Mouse (Mus musculus) 3T3-L1 (cell line): ENCODE measurements around the gene Tbcb.
"Not testable (repeated sequence)": the region's sequence is repeated elsewhere in the genome, so short reads cannot be mapped to it uniquely, and the experiment has no call there.

Experiments
- DNase-seq: peaks from one replicate; pipeline ENCODE4 v3.0.0-alpha.2; 2015; ENCODE audit warnings: low read depth, low spot score

The Tbcb gene

DNA sequence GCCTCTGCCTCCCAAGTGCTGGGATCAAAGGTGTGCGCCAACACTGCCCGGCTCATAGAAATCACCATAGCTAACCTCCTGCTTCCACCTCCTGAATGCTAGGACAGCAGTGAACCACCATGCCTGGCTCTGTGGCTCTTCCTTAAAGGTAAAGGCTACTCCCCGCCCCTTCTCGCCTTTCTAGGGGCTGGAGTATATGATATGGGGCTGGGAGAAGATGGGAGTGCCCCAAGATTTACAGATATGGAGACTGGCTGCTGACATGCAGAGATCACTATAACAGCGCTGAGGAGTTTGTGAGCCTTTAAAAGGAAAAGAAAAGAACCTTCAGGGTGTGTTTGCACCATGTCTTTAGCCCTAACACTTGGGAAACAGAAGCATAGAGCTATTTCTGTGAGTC is 9.9 kb downstream of the Tbcb start:
- no peak for DNase-seq

DNA sequence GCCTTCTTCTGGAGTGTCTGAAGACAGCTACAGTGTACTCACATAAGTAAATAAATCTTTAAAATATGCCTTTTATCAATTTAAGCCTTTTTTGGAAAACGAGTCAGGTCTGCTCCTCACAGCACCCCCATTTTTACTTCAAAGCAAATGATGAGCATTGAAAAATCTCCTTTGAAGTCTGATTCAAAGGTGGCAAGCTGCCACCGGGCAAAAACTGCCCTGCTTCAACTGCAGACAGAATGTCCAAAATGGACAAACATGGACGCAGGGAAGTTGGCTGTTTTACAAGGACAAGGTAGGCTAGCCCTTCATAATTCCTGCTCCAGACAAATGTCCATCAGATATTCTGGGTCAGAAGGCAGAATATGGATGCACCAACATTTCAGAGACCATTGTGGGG is 10.6 kb downstream of the Tbcb start:
- no peak for DNase-seq

DNA sequence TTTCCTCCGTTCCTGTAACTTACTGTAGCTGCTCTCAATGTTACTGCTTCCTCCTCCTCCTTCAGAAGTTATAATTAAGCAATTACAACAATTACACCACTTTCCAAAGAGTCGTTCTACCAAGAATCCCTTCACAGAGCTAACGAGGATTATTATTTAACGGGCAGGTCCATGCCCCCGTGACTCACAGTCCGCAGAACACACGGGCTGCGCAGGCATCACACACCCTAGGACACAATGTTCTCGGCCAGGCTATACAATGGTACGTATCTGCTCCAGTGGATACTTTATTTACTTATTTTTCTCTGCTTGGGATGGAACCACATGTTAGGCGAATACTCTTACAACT is 12.1 kb downstream of the Tbcb start:
- DNase-seq = no peak

GRCm38 (mm10) chr7:30219293-30220007 is 12.6 kb downstream of the Tbcb start:
- no peak for DNase-seq

- DNase-seq = no peak
These were observed 14.8 kb downstream of the Tbcb start for GRCm38 (mm10) chr7:30217277-30217676.

DNA sequence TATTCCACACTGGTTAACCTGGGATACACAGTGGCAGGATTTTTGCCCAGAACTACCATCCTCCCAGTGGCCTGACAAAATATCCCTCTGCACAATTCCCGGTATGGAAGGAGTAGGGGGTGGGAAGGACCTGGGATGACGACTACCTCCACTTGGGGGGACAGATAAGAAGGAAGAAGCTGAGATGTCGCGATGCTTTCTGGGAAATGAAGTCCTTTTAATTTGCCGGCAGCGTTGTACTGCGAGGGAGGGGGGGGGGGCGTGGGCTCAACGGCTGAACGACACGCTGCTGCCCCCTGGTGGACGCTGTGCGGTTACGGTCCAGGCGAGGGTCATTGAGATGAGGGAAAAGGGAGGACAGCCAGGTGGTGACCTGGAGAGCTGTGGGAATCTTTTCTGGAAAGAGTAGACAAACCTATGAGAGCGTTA is 15.3 kb downstream of the Tbcb start:
- peak; percentile 84 for DNase-seq

- DNase-seq = no peak
These were observed 16.2 kb downstream of the Tbcb start for GRCm38 (mm10) chr7:30215875-30216274.

- no peak for DNase-seq
These were observed 18.2 kb downstream of the Tbcb start for GRCm38 (mm10) chr7:30213881-30214280.

GRCm38 (mm10) chr7:30211025-30211424 is 21.0 kb downstream of the Tbcb start:
- DNase-seq = no peak

DNA sequence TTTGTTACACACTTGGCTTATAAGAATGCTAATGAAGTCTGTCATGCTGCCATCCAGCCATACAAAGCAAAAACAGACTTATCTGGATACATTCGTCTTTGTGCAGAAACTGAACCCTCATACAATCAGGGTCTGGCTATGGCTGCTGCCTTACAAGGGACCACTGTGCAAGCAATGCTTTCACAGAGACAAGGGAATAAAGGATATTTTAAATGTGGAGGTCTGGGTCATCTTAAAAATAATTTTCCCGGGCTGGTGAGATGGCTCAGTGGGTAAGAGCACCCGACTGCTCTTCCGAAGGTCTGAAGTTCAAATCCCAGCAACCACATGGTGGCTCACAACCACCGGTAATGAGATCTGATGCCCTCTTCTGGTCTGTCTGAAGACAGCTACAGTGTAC is 25.7 kb downstream of the Tbcb start:
- DNase-seq = not testable (repeated sequence)

- peak; percentile 76 for DNase-seq
These were observed 26.7 kb downstream of the Tbcb start for GRCm38 (mm10) chr7:30205383-30205782.

GRCm38 (mm10) chr7:30204380-30204779 is 27.7 kb downstream of the Tbcb start:
- no peak for DNase-seq

GRCm38 (mm10) chr7:30202895-30203690 is 29.0 kb downstream of the Tbcb start:
- peak; percentile 74 for DNase-seq

DNA sequence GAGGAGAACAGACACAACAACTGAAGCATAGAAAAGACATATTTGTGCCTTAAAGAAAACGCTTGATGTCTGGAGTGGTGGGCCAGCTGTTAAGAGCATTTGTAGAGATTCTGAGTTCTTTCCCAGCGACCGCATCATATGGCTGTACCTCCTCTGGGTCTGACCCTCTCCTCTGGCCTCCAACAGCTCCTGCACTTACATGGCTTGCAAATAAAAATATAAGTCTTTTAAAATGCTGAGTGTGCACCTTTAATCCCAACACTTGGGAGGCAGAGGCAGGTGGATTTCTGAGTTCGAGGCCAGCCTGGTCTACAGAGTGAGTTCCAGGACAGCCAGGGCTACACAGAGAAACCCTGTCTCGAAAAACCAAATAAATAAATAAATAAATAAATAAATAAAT is 31.4 kb downstream of the Tbcb start:
- DNase-seq = not testable (repeated sequence)

DNA sequence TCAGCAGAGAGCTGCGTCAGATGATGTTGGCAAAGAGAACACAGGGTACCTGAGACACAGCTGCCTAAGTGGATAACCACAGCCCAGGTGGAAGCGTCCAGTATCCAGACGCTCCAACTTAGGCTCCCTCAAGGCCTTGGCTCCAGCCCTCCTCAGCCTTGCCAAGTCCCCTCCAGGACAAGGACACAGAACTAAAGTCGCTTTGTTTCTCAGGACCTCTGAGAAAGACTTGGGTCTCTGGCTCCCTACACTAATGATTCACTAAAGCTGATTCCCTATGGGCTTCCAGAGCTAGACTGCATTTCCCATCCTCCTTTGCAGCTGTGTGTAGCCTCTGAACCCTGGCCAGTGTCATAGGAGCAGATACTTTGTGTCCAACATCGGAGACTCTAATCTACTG is 31.9 kb downstream of the Tbcb start:
- no peak for DNase-seq

DNA sequence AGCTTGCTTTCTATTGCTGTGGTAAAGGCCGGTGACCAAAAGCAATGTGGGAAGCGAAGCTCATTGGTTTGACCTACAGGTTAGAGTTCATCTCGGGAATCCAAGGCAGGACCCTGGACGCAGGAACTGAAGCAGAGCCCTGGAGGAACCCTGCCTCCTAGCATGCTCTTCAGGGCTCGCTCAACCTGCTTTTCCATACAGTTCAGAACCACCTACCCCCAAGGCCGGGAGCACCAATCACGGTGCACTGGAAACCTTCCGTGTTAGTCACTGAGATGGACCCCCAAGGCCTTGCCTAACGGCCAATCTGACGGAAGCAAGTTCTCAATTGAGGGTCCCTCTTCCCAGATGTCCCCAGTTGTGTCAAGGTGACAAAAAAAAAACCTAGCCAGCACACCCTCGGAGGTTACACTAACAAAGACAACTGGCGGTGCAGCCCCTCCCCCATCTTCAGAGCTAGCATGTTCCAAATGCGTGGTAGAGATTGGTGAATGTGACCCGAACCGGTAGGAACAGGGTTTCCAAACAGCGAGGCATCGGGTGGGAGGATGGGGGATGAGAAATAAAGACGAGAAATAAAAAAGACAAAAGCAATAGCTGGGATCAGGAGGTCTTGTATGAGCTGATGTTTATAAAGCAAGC is 32.5 kb downstream of the Tbcb start:
- no peak for DNase-seq

- peak; percentile 87 for DNase-seq
These were observed 33.5 kb downstream of the Tbcb start, which contains the start of gene Capns1 for GRCm38 (mm10) chr7:30198481-30198971. Gene Capns1, minus strand, starts transcription at chr7:30198811.

DNA sequence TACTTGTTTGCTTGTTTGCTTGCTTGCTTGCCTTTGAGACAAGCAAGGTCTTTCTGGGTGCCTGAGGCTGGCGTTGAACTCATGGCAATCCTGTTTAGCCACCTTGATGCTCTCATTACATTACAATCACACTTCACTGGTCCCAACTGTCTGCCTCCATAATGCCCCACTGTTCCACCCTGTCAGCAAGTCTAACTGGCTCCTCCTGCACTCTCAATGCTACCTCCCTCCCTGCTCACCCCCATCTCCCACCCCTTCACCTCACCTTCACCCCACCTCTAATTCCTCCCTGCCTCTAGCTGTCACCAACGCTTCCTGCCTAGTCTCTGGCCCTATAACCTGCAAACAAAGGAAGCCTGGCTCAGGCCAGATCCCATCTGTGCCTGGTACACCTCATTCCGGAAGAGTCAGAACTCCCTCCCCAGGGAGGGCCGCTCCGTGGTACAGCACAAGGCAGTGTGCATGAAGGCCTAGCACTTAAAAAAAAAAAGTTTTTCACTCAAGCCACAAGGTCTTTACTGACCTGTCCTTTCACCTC is 34.4 kb downstream of the Tbcb start:
- peak; percentile 15 for DNase-seq

- DNase-seq = peak; percentile 84
These were observed 35.9 kb downstream of the Tbcb start for GRCm38 (mm10) chr7:30196171-30196570.

DNA sequence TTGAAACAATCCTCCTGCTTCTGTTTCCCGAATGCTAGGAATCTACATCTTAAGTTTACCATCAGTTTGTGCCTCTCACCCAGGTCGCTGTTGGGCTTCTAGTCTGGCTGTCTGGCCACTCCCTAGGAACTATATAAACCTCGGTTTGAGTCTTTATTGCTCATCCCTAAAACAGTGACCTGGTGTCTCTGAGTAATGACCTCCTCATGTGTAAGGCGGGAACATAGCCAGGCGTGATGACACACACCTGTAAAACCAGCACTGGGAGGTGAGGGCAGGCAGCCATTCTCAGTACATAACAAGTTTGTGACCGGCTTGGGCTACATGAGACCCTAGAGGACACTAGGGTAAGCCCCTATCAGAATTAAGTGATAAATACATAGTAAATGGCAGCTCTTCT is 36.6 kb downstream of the Tbcb start:
- DNase-seq = peak; percentile 58

DNA sequence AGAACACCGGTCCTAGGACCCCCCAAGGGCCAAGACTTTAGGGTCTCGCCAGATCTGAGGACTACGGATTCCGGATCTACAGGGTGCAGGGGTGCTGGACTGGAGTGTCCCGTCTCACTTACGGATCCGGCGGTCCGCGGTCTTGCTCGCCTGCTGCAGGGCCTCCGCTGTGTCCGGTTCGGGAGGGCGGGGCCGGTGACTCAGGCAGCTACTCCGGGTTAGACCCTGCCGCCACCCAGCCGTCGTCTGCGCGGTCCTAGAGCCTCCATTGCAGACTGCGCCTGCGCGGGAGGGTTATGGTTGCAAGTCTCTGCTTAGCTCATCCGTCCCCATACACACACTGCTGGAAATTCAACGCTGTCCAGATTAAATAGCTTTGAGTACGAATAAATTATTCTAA is 37.2 kb downstream of the Tbcb start:
- DNase-seq = peak; percentile 97
